Mouse (Mus musculus): ENCODE measurements around the gene Gsap. TPM values are rescaled to one million over a fixed set of nuclear protein-coding genes. Genes with fewer than 3 reads are reported as not detected.
"Not testable (repeated sequence)": the region's sequence is repeated elsewhere in the genome, so short reads cannot be mapped to it uniquely, and the experiment has no call there.

Gene Gsap
- polyA plus RNA-seq, 1 experiment from 2014 or later, result 2.9 TPM

GRCm38 (mm10) chr5:21332119-21332518 is 146.1 kb downstream of the Gsap start:
- no peak overlapping the region for H3K4me3 ChIP-seq
- 82% methylated on average over 1 of the region's 1 CpGs for WGBS
- H3K4me1 ChIP-seq, result peaks cover 12% of the 10 kb centered on the region
- H3K4me2 ChIP-seq, result no peak overlapping the region
- no peaks in the 10 kb centered on the region for H3K27me3 ChIP-seq
- no peak overlapping the region for H3K9ac ChIP-seq
- H3K36me3 ChIP-seq, result no peaks in the 10 kb centered on the region
- H3K9me3 ChIP-seq, result no peaks in the 10 kb centered on the region
- ATAC-seq (ENCODE audit: insufficient number of reproducible peaks, insufficient read depth, low FRiP score, low TSS enrichment, low read depth), result no peak
- no peak overlapping the region for H3K27ac ChIP-seq

GRCm38 (mm10) chr5:21342265-21342664 is 156.2 kb downstream of the Gsap start:
- not testable (repeated sequence) for H3K9me3 ChIP-seq; H3K4me1 ChIP-seq; ATAC-seq (ENCODE audit: insufficient number of reproducible peaks, insufficient read depth, low FRiP score, low TSS enrichment, low read depth); H3K9ac ChIP-seq; H3K36me3 ChIP-seq; H3K4me2 ChIP-seq; H3K4me3 ChIP-seq; H3K27me3 ChIP-seq; H3K27ac ChIP-seq

- H3K27ac ChIP-seq, result no peak overlapping the region
- no peak overlapping the region for H3K4me3 ChIP-seq
- no peak for ATAC-seq (ENCODE audit: insufficient number of reproducible peaks, insufficient read depth, low FRiP score, low TSS enrichment, low read depth)
- WGBS, result 72% methylated on average over 7 of the region's 7 CpGs
- no peaks in the 10 kb centered on the region for H3K27me3 ChIP-seq
- H3K36me3 ChIP-seq, result no peaks in the 10 kb centered on the region
- H3K9me3 ChIP-seq, result no peaks in the 10 kb centered on the region
- H3K4me1 ChIP-seq, result no peaks in the 10 kb centered on the region
- H3K9ac ChIP-seq, result no peak overlapping the region
- no peak overlapping the region for H3K4me2 ChIP-seq
These were observed 162.3 kb downstream of the Gsap start for GRCm38 (mm10) chr5:21348366-21348765.

- no peaks in the 10 kb centered on the region for H3K9me3 ChIP-seq
- no peak for ATAC-seq (ENCODE audit: insufficient number of reproducible peaks, insufficient read depth, low FRiP score, low TSS enrichment, low read depth)
- no peaks in the 10 kb centered on the region for H3K36me3 ChIP-seq
- no peak overlapping the region for H3K9ac ChIP-seq
- H3K4me3 ChIP-seq, result no peak overlapping the region
- no peak overlapping the region for H3K4me2 ChIP-seq
- no peaks in the 10 kb centered on the region for H3K27me3 ChIP-seq
- peaks cover 8% of the 10 kb centered on the region for H3K4me1 ChIP-seq
- H3K27ac ChIP-seq, result no peak overlapping the region
These were observed 165.6 kb downstream of the Gsap start for GRCm38 (mm10) chr5:21351678-21352077.

- WGBS, result 84% methylated on average over 3 of the region's 3 CpGs
- Histone ChIP-seq H3K4me1 (peaks cover 8% of the 10 kb centered on the region), H3K27me3 (no peaks in the 10 kb centered on the region), H3K9me3 (no peaks in the 10 kb centered on the region), H3K4me2 (no peak overlapping the region), H3K27ac (no peak overlapping the region), H3K4me3 (no peak overlapping the region), H3K9ac (no peak overlapping the region), H3K36me3 (no peaks in the 10 kb centered on the region)
- no peak for ATAC-seq (ENCODE audit: insufficient number of reproducible peaks, insufficient read depth, low FRiP score, low TSS enrichment, low read depth)
These were observed 172.6 kb downstream of the Gsap start for GRCm38 (mm10) chr5:21358648-21359047.

- H3K9ac ChIP-seq, result no peak overlapping the region
- H3K27ac ChIP-seq, result no peak overlapping the region
- WGBS, result 78% methylated on average over 3 of the region's 3 CpGs
- H3K4me2 ChIP-seq, result no peak overlapping the region
- H3K9me3 ChIP-seq, result no peaks in the 10 kb centered on the region
- no peak overlapping the region for H3K4me3 ChIP-seq
- ATAC-seq (ENCODE audit: insufficient number of reproducible peaks, insufficient read depth, low FRiP score, low TSS enrichment, low read depth), result no peak
- H3K4me1 ChIP-seq, result peaks cover 6% of the 10 kb centered on the region
- no peaks in the 10 kb centered on the region for H3K27me3 ChIP-seq
- H3K36me3 ChIP-seq, result no peaks in the 10 kb centered on the region
These were observed 177.3 kb downstream of the Gsap start for GRCm38 (mm10) chr5:21363343-21363742.

Other genes starting within 250 kb of the Gsap start
- gene Rsbn1l, start 229.9 kb upstream of the Gsap start, polyA plus RNA-seq (2015; fragmentation: Nextera tagmentation; extraction: Ambion mirVana), result 5.9 and 6.9 TPM in 2 replicates
- 24.0 and 27.5 TPM in 2 replicates for gene Ptpn12, start 130.3 kb upstream of the Gsap start, polyA plus RNA-seq (2015; fragmentation: Nextera tagmentation; extraction: Ambion mirVana)
- gene Fgl2, start 186.4 kb downstream of the Gsap start, polyA plus RNA-seq (2015; fragmentation: Nextera tagmentation; extraction: Ambion mirVana), result 1.4 and 1.6 TPM in 2 replicates
- not detected in 2 replicates for gene Ccdc146, start 238.4 kb downstream of the Gsap start, polyA plus RNA-seq (2015; fragmentation: Nextera tagmentation; extraction: Ambion mirVana)
- 5.1 and 5.3 TPM in 2 replicates for gene Fam185a, start 238.7 kb downstream of the Gsap start, polyA plus RNA-seq (2015; fragmentation: Nextera tagmentation; extraction: Ambion mirVana)

All from embryonic facial prominence, embryonic 13.5 days (tissue).